In genomic region chr2:59788704-59789500, GRCm38 (mm10) we compare ENCODE assay signal across 17 mouse cellular contexts.
DNase-seq lines count a peak whose midpoint lies in the region; ATAC-seq and TF ChIP-seq lines count a peak whose summit lies in the region.
"Had no signal": no experiment of that assay in that cellular context is flagged by ENCODE, and none has a peak within 500 bp of the region (broad histone marks: within the 10 kb centered on the region; RNA-seq: fewer than 3 reads in every experiment).

No protein-coding gene starts in this region.

- H3K36me3 ChIP-seq in kidney, embryonic 14.5 days (ENCODE audit: control insufficient read depth, insufficient read depth, low read length), result peaks cover 41% of the 10 kb centered on the region
- 0 out of 2 replicates have a peak, but pooled peaks cover 3% of the 10 kb centered on the region for H3K36me3 ChIP-seq in midbrain, embryonic 11.5 days (ENCODE audit: control insufficient read depth, insufficient read depth, low read length)
- no peaks in the 10 kb centered on the region for H3K36me3 ChIP-seq in midbrain, postnatal 0 days (ENCODE audit: insufficient read depth, low read length)
- no peaks in the 10 kb centered on the region for H3K36me3 ChIP-seq in forebrain, postnatal 0 days (ENCODE audit: insufficient read depth)

- no peak overlapping the region for H3K4me2 ChIP-seq in kidney, embryonic 14.5 days (replicated peaks; ENCODE audit: low read depth, low read length)
- H3K4me2 ChIP-seq in midbrain, embryonic 11.5 days, result no peak overlapping the region
- no peak overlapping the region for H3K4me2 ChIP-seq in midbrain, postnatal 0 days (ENCODE audit: low read depth, low read length, poor library complexity, severe bottlenecking)
- no peak overlapping the region for H3K4me2 ChIP-seq in forebrain, postnatal 0 days (ENCODE audit: low read depth)
- H3K4me2 ChIP-seq: lung, embryonic 14.5 days had no signal

- peaks cover 14% of the 10 kb centered on the region; the same call in 1 of the 2 replicates for H3K4me1 ChIP-seq in kidney, embryonic 14.5 days (ENCODE audit: control insufficient read depth, insufficient read depth, low read length)
- no peaks in the 10 kb centered on the region for H3K4me1 ChIP-seq in midbrain, embryonic 11.5 days (ENCODE audit: control insufficient read depth, insufficient read depth, low read length)
- H3K4me1 ChIP-seq in midbrain, postnatal 0 days (ENCODE audit: insufficient read depth, low read length), result no peaks in the 10 kb centered on the region
- H3K4me1 ChIP-seq in forebrain, postnatal 0 days (ENCODE audit: insufficient read depth), result no peaks in the 10 kb centered on the region

- H3K27me3 ChIP-seq in kidney, embryonic 14.5 days (ENCODE audit: control insufficient read depth, insufficient read depth, low read length), result no peaks in the 10 kb centered on the region
- no peaks in the 10 kb centered on the region for H3K27me3 ChIP-seq in midbrain, embryonic 11.5 days (ENCODE audit: control insufficient read depth, insufficient read depth, low read length)
- H3K27me3 ChIP-seq in midbrain, postnatal 0 days (ENCODE audit: insufficient read depth, low read length), result no peaks in the 10 kb centered on the region
- H3K27me3 ChIP-seq in forebrain, postnatal 0 days (ENCODE audit: insufficient read depth, low read length), result no peaks in the 10 kb centered on the region

- no peak overlapping the region for H3K27ac ChIP-seq in kidney, embryonic 14.5 days (ENCODE audit: low read depth, low read length)
- no peak overlapping the region for H3K27ac ChIP-seq in midbrain, embryonic 11.5 days (ENCODE audit: low read depth, low read length)
- no peak overlapping the region for H3K27ac ChIP-seq in midbrain, postnatal 0 days (ENCODE audit: low read depth, low read length)
- no peak overlapping the region for H3K27ac ChIP-seq in forebrain, postnatal 0 days (ENCODE audit: low read depth, low read length)
- H3K27ac ChIP-seq: heart, embryonic 10.5 days; liver, embryonic 14.5 days had no signal

- intact Hi-C loops in gastrocnemius, postnatal 14 days (cut with DNase I; ENCODE audit: low total_unique reads), result no loop called here

- WGBS in kidney, embryonic 14.5 days, result 76% methylated on average over 7 of the region's 7 CpGs
- 68% methylated on average over 7 of the region's 7 CpGs for WGBS in midbrain, embryonic 11.5 days
- WGBS in midbrain, postnatal 0 days, result 42% methylated on average over 7 of the region's 7 CpGs
- WGBS in forebrain, postnatal 0 days, result 45% methylated on average over 7 of the region's 7 CpGs

- no peaks in the 10 kb centered on the region for H3K9me3 ChIP-seq in kidney, embryonic 14.5 days (ENCODE audit: control insufficient read depth, low read length)
- no peaks in the 10 kb centered on the region for H3K9me3 ChIP-seq in midbrain, embryonic 11.5 days (ENCODE audit: control insufficient read depth, low read length)
- H3K9me3 ChIP-seq in midbrain, postnatal 0 days (ENCODE audit: low read length), result no peaks in the 10 kb centered on the region
- H3K9me3 ChIP-seq in forebrain, postnatal 0 days (ENCODE audit: low read length), result no peaks in the 10 kb centered on the region
- H3K9me3 ChIP-seq: heart, embryonic 10.5 days had no signal

- peak; percentile 51; the same call in 1 of the 2 replicates for ATAC-seq in kidney, embryonic 14.5 days (ENCODE audit: low FRiP score, low TSS enrichment)
- 0 out of 2 replicates have a peak, but pooled peaks have one; percentile 16 for ATAC-seq in midbrain, embryonic 11.5 days (ENCODE audit: low FRiP score)
- ATAC-seq in midbrain, postnatal 0 days (ENCODE audit: low FRiP score), result no peak
- peak; percentile 48 for ATAC-seq in forebrain, postnatal 0 days
- ATAC-seq: intestine, postnatal 0 days had no signal

- H3K4me3 ChIP-seq in kidney, embryonic 14.5 days (ENCODE audit: low read length), result no peak overlapping the region
- H3K4me3 ChIP-seq in midbrain, embryonic 11.5 days (ENCODE audit: low read depth, low read length), result no peak overlapping the region
- no peak overlapping the region for H3K4me3 ChIP-seq in midbrain, postnatal 0 days (ENCODE audit: low read depth, low read length)
- H3K4me3 ChIP-seq in forebrain, postnatal 0 days (ENCODE audit: low read depth, low read length), result no peak overlapping the region
- H3K4me3 ChIP-seq: heart, embryonic 10.5 days had no signal

- no peak overlapping the region for H3K9ac ChIP-seq in kidney, embryonic 14.5 days (ENCODE audit: low read depth, low read length)
- no peak overlapping the region for H3K9ac ChIP-seq in midbrain, embryonic 11.5 days (ENCODE audit: low read length)
- no peak overlapping the region for H3K9ac ChIP-seq in midbrain, postnatal 0 days (replicated peaks; ENCODE audit: low read length, poor library complexity, severe bottlenecking)
- no peak overlapping the region for H3K9ac ChIP-seq in forebrain, postnatal 0 days
- H3K9ac ChIP-seq: liver, embryonic 14.5 days; lung, embryonic 14.5 days had no signal

- DNase-seq in kidney, adult 8-10 months, result no peak
- DNase-seq in midbrain, embryonic 11.5 days (ENCODE audit: low spot score, missing footprints), result no peak
- DNase-seq in midbrain, postnatal 0 days (ENCODE audit: low spot score), result no peak
- no peak for DNase-seq in forebrain, postnatal 0 days
- no peak for DNase-seq in urinary bladder, adult 2 months (ENCODE audit: low spot score)
- no peak for DNase-seq in gastrocnemius, postnatal 14 days
- DNase-seq: adrenal gland, adult 2 months; cerebellum, adult 18-20 months; cerebellum, postnatal 25 days; heart, postnatal 4 days; lung, embryonic 14.5 days; thymus, adult 18-20 months; thymus, postnatal 36 days had no signal

- no peak for TF ChIP-seq CTCF in midbrain, postnatal 0 days (IDR thresholded peaks at IDR 0.05)
- TF ChIP-seq CTCF in forebrain, postnatal 0 days (IDR thresholded peaks at IDR 0.05; ENCODE audit: low read depth), result no peak
